Mouse (Mus musculus): ENCODE data around the gene Idh1. TPM values are rescaled to one million over a fixed set of nuclear protein-coding genes. Genes with fewer than 3 reads are reported as not detected.

Idh1 gene
- polyA plus RNA-seq, 1 experiment: 236 TPM

GRCm38 (mm10) chr1:65176912-65177311, 9.4 kb downstream of the Idh1 start:
- no peak for DNase-seq (ENCODE audit: low spot score)

- no peak for DNase-seq (ENCODE audit: low spot score)
Observed at GRCm38 (mm10) chr1:65176171-65176570, 10.1 kb downstream of the Idh1 start.

- no peak for DNase-seq (ENCODE audit: low spot score)
Observed at GRCm38 (mm10) chr1:65173716-65174115, 12.6 kb downstream of the Idh1 start.

GRCm38 (mm10) chr1:65171579-65171978, 14.7 kb downstream of the Idh1 start:
- no peak for DNase-seq (ENCODE audit: low spot score)

- DNase-seq (ENCODE audit: low spot score): no peak
Observed at GRCm38 (mm10) chr1:65169947-65170346, 16.4 kb downstream of the Idh1 start.

- no peak for DNase-seq (ENCODE audit: low spot score)
Observed at GRCm38 (mm10) chr1:65169536-65169935, 16.8 kb downstream of the Idh1 start.

GRCm38 (mm10) chr1:65167496-65167895, 18.8 kb downstream of the Idh1 start:
- no peak for DNase-seq (ENCODE audit: low spot score)

GRCm38 (mm10) chr1:65162210-65162609, 24.1 kb downstream of the Idh1 start:
- no peak for DNase-seq (ENCODE audit: low spot score)

- DNase-seq (ENCODE audit: low spot score): no peak
Observed at GRCm38 (mm10) chr1:65156111-65156510, 30.2 kb downstream of the Idh1 start.

GRCm38 (mm10) chr1:65154814-65155213, 31.5 kb downstream of the Idh1 start:
- DNase-seq (ENCODE audit: low spot score): no peak

GRCm38 (mm10) chr1:65147971-65148370, 38.3 kb downstream of the Idh1 start:
- DNase-seq (ENCODE audit: low spot score): no peak

- DNase-seq (ENCODE audit: low spot score): no peak
Observed at GRCm38 (mm10) chr1:65147326-65147725, 39.0 kb downstream of the Idh1 start.

GRCm38 (mm10) chr1:65146601-65147000, 39.7 kb downstream of the Idh1 start:
- DNase-seq (ENCODE audit: low spot score): no peak

- DNase-seq (ENCODE audit: low spot score): no peak
Observed at GRCm38 (mm10) chr1:65144783-65145182, 41.5 kb downstream of the Idh1 start.

GRCm38 (mm10) chr1:65137560-65137959, 48.7 kb downstream of the Idh1 start:
- no peak for DNase-seq (ENCODE audit: low spot score)

- no peak for DNase-seq (ENCODE audit: low spot score)
Observed at GRCm38 (mm10) chr1:65132833-65133232, 53.5 kb downstream of the Idh1 start.

- no peak for DNase-seq (ENCODE audit: low spot score)
Observed at GRCm38 (mm10) chr1:65131671-65132070, 54.6 kb downstream of the Idh1 start.

GRCm38 (mm10) chr1:65130226-65130625, 56.1 kb downstream of the Idh1 start:
- no peak for DNase-seq (ENCODE audit: low spot score)

- DNase-seq (ENCODE audit: low spot score): no peak
Observed at GRCm38 (mm10) chr1:65129634-65130180, 56.6 kb downstream of the Idh1 start.

- no peak for DNase-seq (ENCODE audit: low spot score)
Observed at GRCm38 (mm10) chr1:65122574-65123372, 63.5 kb downstream of the Idh1 start, which contains the start of gene D630023F18Rik. D630023F18Rik (minus strand) TSS chr1:65123214.

- DNase-seq (ENCODE audit: low spot score): no peak
Observed at GRCm38 (mm10) chr1:65119438-65119837, 66.9 kb downstream of the Idh1 start, which contains the start of gene Gm28845. Gm28845 (minus strand) TSS chr1:65119558.

- DNase-seq (ENCODE audit: low spot score): no peak
Observed at GRCm38 (mm10) chr1:65118150-65118913, 68.0 kb downstream of the Idh1 start.

All from urinary bladder, adult 2 months (tissue).